Mouse (Mus musculus) stomach, embryonic 14.5 days (tissue): Measurements from ENCODE around the gene Kcnk6. TPM values are rescaled to one million over a fixed set of nuclear protein-coding genes. Genes with fewer than 3 reads are reported as not detected.

ENCODE experiments used
- ATAC-seq: fragments of 200-750 bp; cut with Nextera tagmentation; 2 replicates; pipeline ENCODE4 v1.8.0; 2017; ENCODE audit warnings: low read depth, moderate TSS enrichment; ENCODE audit not compliant: insufficient number of reproducible peaks, insufficient read depth, low FRiP score
- H3K27ac ChIP-seq: fragments of 300-500 bp; sonication (generic); 2 replicates; pipeline ENCODE4 v1.5.1; 2014; ENCODE audit warnings: mild to moderate bottlenecking, low read length, moderate library complexity, mixed read lengths
- H3K27me3 ChIP-seq: fragments of 300-500 bp; sonication (generic); 2 replicates; pipeline ENCODE4 v1.6.1; 2014; ENCODE audit warnings: low read length, control low read depth, mixed read lengths; ENCODE audit not compliant: control insufficient read depth, insufficient read depth
- H3K36me3 ChIP-seq: fragments of 300-500 bp; sonication (generic); 2 replicates; pipeline ENCODE4 v1.6.1; 2014; ENCODE audit warnings: mild to moderate bottlenecking, control low read depth, low read length, moderate library complexity, mixed read lengths; ENCODE audit not compliant: control insufficient read depth, insufficient read depth
- H3K4me1 ChIP-seq: fragments of 300-500 bp; sonication (generic); 2 replicates; pipeline ENCODE4 v1.6.1; 2014; ENCODE audit warnings: low read length, control low read depth, mixed read lengths; ENCODE audit not compliant: control insufficient read depth, insufficient read depth
- H3K4me2 ChIP-seq: fragments of 300-500 bp; sonication (generic); replicated peaks from 2 replicates; pipeline ENCODE4 v1.6.1; 2014; ENCODE audit warnings: low read depth, low read length, control low read depth
- H3K4me3 ChIP-seq: fragments of 300-500 bp; sonication (generic); 2 replicates; pipeline ENCODE4 v1.5.1; 2014; ENCODE audit warnings: low read depth, low read length, control low read depth
- H3K9ac ChIP-seq: fragments of 300-500 bp; sonication (generic); replicated peaks from 2 replicates; pipeline ENCODE4 v1.6.1; 2014; ENCODE audit warnings: low read depth, mild to moderate bottlenecking, control low read depth, low read length, moderate library complexity, mixed read lengths
- H3K9me3 ChIP-seq: fragments of 300-500 bp; sonication (generic); 2 replicates; pipeline ENCODE4 v1.6.1; 2016; ENCODE audit warnings: low read depth, low read length, control low read depth; ENCODE audit not compliant: control insufficient read depth
- WGBS: fragments of 180-500 bp; shearing (Covaris S2); extraction: QIAGEN DNeasy Blood & Tissue Kit; methylation state at CpG from one replicate; pipeline ENCODE4 v1.1.7; 2014; 5-methylcytosine and 5-hydroxymethylcytosine counted together
- polyA plus RNA-seq: library from polyadenylated mRNA; unstranded; fragments of >200 nt; fragmentation: Nextera tagmentation; extraction: Ambion mirVana; gene quantifications from 2 replicates; pipeline ENCODE4 v1.2.1, GENCODE M21; 2014

The Kcnk6 gene
- polyA plus RNA-seq, 1 experiment from 2014 or later, result 0.98 TPM

DNA sequence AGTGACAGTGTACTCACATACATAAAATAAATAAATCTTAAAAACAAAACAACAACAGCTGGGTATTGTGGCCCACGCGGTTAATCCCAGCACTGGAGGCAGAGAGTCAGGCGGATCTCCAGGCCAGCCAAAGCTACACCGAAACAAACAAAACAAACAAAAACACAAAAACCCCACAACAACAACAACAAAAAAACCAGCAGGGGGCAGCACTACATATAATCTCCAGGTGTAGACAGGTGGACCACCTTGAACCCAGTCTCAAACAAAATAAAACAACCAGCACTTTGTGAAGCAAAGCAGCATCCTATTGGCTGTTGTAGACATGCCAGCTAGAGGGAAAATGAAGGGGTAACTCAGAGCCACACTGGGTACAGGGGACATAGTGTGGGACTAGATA, 54.2 kb downstream of the Kcnk6 start:
- Histone ChIP-seq H3K4me1 (peaks cover 10% of the 10 kb centered on the region), H3K27ac (no peak overlapping the region), H3K27me3 (peaks cover 7% of the 10 kb centered on the region), H3K9ac (no peak overlapping the region), H3K4me3 (no peak overlapping the region), H3K4me2 (no peak overlapping the region), H3K9me3 (no peaks in the 10 kb centered on the region), H3K36me3 (peaks cover 38% of the 10 kb centered on the region)
- whole genome bisulfite sequencing, result 91% methylated on average over 4 of the region's 4 CpGs
- ATAC-seq, result no peak

DNA sequence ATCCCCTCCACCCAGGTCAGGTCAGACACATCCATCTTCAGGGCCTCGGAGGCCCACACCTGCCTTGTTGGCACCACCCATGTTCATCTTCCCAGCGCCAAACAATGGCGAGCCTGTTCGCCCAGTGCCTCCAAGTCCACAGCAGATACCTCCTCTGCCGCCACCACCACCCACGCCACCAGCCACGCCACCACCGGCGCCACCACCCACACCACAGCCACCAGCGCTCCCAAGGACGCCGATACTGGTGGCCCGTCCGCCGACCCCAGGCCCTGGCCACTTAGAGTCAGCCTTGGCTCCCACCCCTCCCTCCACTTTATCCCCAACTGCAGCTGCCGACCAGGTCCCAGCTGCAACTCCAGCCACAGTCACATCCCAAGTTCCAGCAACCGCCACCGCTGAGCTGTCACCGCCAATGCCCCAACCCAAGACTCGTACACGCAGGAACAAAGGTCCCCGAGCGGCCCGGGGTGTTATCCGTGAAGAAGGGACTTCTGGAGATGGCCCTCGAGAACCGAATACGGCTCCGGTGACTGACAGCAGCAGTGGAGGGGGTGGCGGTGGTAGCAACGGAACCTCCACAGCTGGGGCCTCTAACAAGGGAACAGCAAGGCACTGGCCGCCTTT, 59.8 kb downstream of the Kcnk6 start:
- H3K9me3 ChIP-seq, result no peaks in the 10 kb centered on the region
- no peak overlapping the region for H3K4me2 ChIP-seq
- H3K27ac ChIP-seq, result no peak overlapping the region
- H3K27me3 ChIP-seq, result peaks cover 28% of the 10 kb centered on the region
- no peak overlapping the region for H3K4me3 ChIP-seq
- peaks cover 39% of the 10 kb centered on the region for H3K36me3 ChIP-seq
- H3K9ac ChIP-seq, result no peak overlapping the region
- H3K4me1 ChIP-seq, result peaks cover 20% of the 10 kb centered on the region
- no peak for ATAC-seq
- 43% methylated on average over 32 of the region's 32 CpGs for WGBS

Other genes with a start within 250 kb of the Kcnk6 start
- 0.30 and 0.78 TPM in 2 replicates for gene Ryr1, start 107.3 kb downstream of the Kcnk6 start, polyA plus RNA-seq
- gene Rasgrp4, start 97.7 kb downstream of the Kcnk6 start, polyA plus RNA-seq, result 0.51 and 0.73 TPM in 2 replicates
- 17.7 and 17.8 TPM in 2 replicates for gene Fam98c, start 76.3 kb downstream of the Kcnk6 start, polyA plus RNA-seq
- 0.38 and 0.49 TPM in 2 replicates for gene Ggn, start 62.3 kb downstream of the Kcnk6 start, polyA plus RNA-seq
- gene Spred3, start 62.1 kb downstream of the Kcnk6 start, polyA plus RNA-seq, result 5.9 TPM in 2 replicates
- gene Psmd8, start 51.8 kb downstream of the Kcnk6 start, polyA plus RNA-seq, result 264 and 268 TPM in 2 replicates
- gene Catsperg1, start 18.5 kb downstream of the Kcnk6 start, polyA plus RNA-seq, result 0.64 and 1.6 TPM in 2 replicates
- 93.4 and 100.0 TPM in 2 replicates for gene Yif1b, start 5.8 kb upstream of the Kcnk6 start, polyA plus RNA-seq
- gene 2200002D01Rik, start 16.0 kb upstream of the Kcnk6 start, polyA plus RNA-seq, result 35.0 and 36.6 TPM in 2 replicates
- gene Spint2, start 49.4 kb upstream of the Kcnk6 start, polyA plus RNA-seq, result 386 and 405 TPM in 2 replicates
- 47.4 and 51.3 TPM in 2 replicates for gene Ppp1r14a, start 56.8 kb upstream of the Kcnk6 start, polyA plus RNA-seq
- gene Dpf1, start 71.4 kb upstream of the Kcnk6 start, polyA plus RNA-seq, result 6.0 and 11.0 TPM in 2 replicates